Mouse (Mus musculus) ES-Bruce4 (cell line): ENCODE results near the gene Hadha.

Experiments
- EP300 ChIP-seq: IDR thresholded peaks from 2 replicates; pipeline ENCODE4 v1.6.1; 2011; ENCODE audit warnings: low read depth, low read length; ENCODE audit not compliant: insufficient read depth
- POLR2A ChIP-seq: IDR thresholded peaks from one replicate; pipeline ENCODE4 v1.8.1; 2011; ENCODE audit warnings: low read length; ENCODE audit not compliant: insufficient read depth

DNA sequence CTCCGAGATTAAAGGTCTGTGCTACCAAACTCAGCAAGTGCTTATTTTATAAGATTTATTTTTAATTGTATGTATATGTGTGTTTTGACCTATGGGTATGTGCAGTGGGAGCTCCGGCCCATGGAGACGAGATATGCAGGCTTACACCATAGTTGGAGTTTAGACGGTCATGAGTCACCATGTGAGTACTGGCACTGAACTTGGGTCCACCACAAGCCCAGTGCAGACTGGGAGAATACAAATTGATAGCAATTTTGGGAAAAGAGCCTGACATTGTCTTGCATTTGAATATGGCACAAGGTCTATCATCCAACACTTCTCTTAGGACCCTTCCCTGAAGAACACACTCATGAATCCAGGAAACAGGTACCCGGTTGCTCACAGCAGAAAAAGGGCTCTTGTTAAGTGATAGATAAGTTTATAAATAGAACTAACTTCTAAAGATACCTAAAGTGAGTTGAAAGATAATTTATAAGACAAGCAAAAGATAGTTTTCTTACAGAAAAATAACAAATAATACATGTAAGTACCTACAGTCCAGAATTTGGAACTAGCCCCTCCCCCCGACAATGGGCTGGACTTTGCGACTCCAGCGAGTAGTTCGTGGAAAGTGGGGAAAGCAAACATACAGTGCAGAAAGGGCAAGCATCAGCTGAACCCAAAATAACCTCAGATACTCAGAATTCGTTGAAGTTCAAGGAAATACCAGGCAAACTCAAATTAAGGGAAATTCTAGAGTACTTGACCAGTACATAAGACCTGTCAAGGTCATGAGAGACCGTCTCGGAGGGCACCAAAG lies 32.9 kb upstream of the Hadha start:
- TF ChIP-seq POLR2A (no peak), EP300 (no peak)
